Mouse (Mus musculus): ENCODE results near the gene Arid1b.

The Arid1b gene

GRCm38 (mm10) chr17:5137936-5138335, 143.8 kb downstream of the Arid1b start:
- intact Hi-C loops (cut with DNase I), result loop anchor here (5.0 kb wide), 2 partner anchors 81 to 141 kb away; no protein-coding TSS in a partner anchor

GRCm38 (mm10) chr17:5138641-5139205, 144.6 kb downstream of the Arid1b start:
- intact Hi-C loops (cut with DNase I), result loop anchor here (5.0 kb wide), 2 partner anchors 81 to 141 kb away; no protein-coding TSS in a partner anchor

DNA sequence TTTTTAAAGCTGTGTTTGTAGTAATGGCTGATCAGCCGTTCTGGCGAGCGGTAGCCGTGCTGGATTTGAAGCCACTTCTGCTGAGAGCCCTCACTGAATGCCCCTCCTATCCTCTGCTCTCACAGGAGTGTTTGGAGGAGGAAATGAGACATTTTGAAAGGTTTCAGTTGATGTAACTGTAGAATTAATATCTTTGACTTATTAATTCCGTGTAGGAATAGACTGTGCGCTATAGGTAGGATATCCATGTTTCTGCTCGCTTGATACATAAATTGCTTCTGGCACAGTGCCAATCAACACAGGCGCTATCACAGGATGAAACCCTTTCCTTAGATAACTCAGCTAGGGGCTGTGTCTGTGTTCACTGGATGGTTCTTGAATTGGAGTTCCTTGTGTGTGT, 145.4 kb downstream of the Arid1b start:
- intact Hi-C loops (cut with DNase I), result loop anchor here (5.0 kb wide), 2 partner anchors 82 to 142 kb away; no protein-coding TSS in a partner anchor

DNA sequence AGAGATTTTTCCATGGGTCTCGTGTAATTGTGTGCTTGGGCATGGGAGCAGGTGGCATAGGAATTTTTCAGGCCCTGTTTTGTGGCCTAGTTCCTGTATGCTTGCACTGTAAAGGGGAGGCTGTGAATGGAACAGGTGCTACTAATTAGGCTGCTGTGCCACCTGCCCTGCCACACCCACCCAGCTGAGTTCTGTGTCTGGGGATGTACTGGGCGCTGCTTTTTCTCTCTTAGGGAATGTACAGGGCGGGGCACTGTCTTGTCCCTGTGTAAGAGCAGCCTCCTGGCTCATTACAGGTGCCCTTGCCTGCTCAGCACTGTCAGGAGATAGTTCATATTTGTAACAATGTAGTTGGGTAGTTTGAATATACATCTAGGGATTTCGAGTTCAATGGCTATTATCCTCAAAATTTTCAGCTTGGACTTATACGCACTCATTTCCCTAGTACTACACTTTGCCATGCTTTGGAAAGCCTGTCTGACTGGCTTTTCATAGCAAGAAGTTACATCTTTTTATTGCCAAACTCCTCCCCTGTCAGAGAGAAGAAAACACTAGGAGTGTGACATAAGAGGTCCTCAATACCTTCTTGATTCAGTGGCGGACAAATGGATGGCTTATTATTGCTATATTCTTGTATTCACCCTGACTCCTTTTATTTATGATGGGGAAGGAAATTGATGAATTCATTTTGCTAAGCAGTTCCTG, 149.8 kb downstream of the Arid1b start:
- intact Hi-C loops (cut with DNase I), result no loop called here

DNA sequence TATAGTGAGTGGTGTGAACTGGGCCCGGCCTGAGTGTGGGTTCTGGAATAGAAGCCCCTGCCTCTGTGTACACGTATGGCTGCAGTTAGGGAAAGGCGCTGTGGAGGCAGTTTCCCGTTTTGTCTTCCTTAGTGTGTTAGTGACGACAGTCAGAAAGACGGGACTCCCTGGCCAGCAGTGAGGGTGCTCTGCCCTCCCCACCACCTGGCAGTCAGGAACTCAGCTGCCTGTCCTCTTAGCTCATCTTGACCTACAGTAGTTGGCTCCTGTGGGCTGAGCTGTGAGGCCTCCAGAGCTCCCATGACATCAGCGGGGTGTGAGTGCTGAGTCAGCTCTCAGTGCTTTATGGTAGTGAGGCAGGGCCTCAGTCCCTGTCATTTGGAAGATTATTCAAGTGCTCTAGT, 156.5 kb downstream of the Arid1b start:
- intact Hi-C loops (cut with DNase I), result no loop called here

DNA sequence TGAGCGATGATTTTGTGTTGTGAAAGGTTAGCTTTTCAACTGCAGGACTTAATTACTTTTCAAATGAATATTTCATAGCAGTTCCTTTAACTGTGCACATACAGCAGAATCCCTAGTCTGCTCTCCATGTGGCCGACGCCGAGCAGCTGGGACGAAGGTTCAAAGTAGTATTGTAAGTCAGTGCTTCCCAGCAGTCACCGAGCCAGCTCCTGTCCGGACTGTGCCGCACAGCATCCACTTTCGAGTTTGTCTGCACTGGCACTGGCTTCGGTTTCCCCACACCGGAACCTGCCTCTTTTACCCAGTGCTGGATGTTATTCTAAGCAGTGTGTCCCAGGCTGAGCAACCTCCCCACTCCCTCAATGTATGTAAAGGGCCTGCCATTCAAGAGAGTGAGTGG, 157.7 kb downstream of the Arid1b start:
- intact Hi-C loops (cut with DNase I), result no loop called here

- intact Hi-C loops (cut with DNase I), result no loop called here
Observed at GRCm38 (mm10) chr17:5153461-5153860, 159.3 kb downstream of the Arid1b start.

DNA sequence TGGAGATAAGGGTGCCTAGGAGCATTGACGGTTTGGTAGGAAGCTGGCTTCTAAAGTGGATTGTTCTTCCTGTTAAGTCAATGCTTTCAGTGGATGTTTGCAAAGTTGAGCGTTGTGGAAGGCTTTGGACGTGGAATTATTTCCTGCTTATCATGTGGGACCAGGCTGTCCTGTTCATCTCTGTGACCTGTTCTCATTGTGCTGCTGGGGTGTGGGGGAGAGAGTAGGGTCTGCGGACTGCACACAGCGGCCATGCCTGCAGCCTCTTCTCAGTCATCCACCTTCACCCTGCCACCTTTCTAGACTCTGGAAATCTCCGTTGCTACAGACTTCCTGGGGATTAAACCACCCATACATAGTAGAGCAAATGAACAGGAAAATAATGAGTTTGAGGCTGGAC, 160.2 kb downstream of the Arid1b start:
- intact Hi-C loops (cut with DNase I), result no loop called here

DNA sequence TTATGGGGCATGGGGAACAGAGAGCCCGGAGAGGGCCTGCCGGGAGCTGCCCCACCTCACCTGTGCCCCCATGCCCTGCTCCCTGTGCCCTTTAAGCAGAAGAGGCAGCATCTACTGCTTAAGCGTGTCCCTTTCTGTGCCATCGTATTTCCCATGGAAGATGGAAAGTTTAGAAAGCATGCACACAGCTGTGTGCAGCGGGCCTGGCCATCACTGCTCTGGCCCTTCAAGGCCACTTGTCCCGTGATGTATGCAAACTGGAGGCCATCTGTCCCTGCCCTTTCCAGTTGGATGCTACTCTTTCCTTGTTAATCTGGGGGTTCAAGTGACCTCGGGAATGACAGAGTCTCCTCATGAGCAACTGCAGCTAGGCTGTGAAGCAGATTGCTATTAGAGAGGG, 163.5 kb downstream of the Arid1b start:
- intact Hi-C loops (cut with DNase I), result loop anchor here (1.0 kb wide), 1 partner anchor 30 kb away; no protein-coding TSS in a partner anchor

GRCm38 (mm10) chr17:5162525-5162924, 168.4 kb downstream of the Arid1b start:
- intact Hi-C loops (cut with DNase I), result no loop called here

GRCm38 (mm10) chr17:5163251-5163826, 169.2 kb downstream of the Arid1b start:
- intact Hi-C loops (cut with DNase I), result no loop called here

DNA sequence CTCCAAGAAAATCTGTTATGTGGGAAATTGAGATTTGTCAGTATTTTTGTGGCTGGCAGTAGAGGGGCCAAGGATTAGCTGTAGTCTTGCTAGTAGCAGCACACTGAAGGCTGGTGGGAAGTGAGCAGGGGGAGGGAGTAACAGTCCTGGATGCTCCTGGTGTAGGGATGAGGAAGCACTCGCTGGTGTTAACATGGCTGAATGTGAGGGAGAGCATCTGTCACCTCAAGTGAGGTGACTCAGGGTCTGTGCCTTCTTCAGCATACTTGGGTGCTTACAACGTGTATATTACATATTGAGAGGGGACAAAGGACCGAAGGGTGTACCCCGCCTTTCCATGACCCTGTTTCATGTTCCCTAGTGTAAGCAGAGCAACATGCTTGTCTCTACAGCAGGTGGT, 170.7 kb downstream of the Arid1b start:
- intact Hi-C loops (cut with DNase I), result no loop called here

- intact Hi-C loops (cut with DNase I), result no loop called here
Observed at GRCm38 (mm10) chr17:5165201-5165825, 171.2 kb downstream of the Arid1b start.

- intact Hi-C loops (cut with DNase I), result no loop called here
Observed at GRCm38 (mm10) chr17:5166175-5166574, 172.0 kb downstream of the Arid1b start.

DNA sequence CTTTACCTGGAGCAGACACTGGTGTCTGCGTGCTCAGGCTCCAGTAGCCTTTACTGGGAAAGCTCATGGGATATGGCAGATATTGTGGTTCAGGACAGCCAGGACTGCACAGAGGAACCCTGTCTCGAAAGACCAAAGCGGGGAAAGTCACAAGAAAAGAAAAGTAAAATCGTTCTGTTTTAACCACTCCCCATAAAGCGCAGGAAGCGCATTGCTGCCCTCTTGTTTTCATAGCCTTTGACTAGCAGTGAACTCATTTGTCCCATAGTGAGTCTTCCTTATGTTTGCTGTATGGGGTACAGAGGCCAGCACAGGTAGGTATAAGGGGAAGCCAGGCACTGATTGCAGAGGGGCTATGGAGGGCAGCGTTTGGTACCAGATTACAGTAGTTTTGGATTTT, 173.9 kb downstream of the Arid1b start:
- intact Hi-C loops (cut with DNase I), result no loop called here

GRCm38 (mm10) chr17:5168640-5169039, 174.5 kb downstream of the Arid1b start:
- intact Hi-C loops (cut with DNase I), result no loop called here

- intact Hi-C loops (cut with DNase I), result no loop called here
Observed at GRCm38 (mm10) chr17:5170321-5170720, 176.2 kb downstream of the Arid1b start.

- intact Hi-C loops (cut with DNase I), result no loop called here
Observed at GRCm38 (mm10) chr17:5171467-5171866, 177.3 kb downstream of the Arid1b start.

GRCm38 (mm10) chr17:5174426-5175020, 180.4 kb downstream of the Arid1b start:
- intact Hi-C loops (cut with DNase I), result no loop called here

GRCm38 (mm10) chr17:5175535-5175934, 181.4 kb downstream of the Arid1b start:
- intact Hi-C loops (cut with DNase I), result no loop called here

- intact Hi-C loops (cut with DNase I), result no loop called here
Observed at GRCm38 (mm10) chr17:5176315-5176714, 182.2 kb downstream of the Arid1b start.

- intact Hi-C loops (cut with DNase I), result no loop called here
Observed at GRCm38 (mm10) chr17:5178534-5178933, 184.4 kb downstream of the Arid1b start.
